Mouse (Mus musculus): ENCODE measurements at regions not wholly inside any gene's neighbourhood (a gene's known extent, or its start where the extent isn't known, plus 50 kb on each side); places are given as distances from the start of the nearest gene placed in this dataset.

DNA sequence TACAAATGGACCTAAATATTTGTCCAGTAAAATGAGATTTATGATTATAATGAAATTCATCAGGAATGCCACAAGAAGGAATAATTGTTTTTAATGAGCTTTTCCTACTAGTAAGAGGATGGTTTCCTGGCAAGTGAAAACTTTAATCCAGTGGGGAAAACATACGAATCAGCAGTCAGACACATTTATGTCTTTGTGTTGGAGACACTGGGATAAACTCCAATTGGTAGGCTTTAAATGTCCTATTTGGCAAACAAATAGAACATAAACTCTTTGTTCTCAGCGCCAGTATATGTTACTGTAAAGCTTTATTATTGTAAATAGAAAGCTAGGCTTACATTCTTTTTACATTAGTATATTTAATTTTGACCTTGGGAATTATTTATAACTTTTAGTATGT, 127.0 kb downstream of the Gm5447 start:
- Histone ChIP-seq H3K9ac (replicated peaks) (no peak overlapping the region), H3K27me3 (no peaks in the 10 kb centered on the region), H3K36me3 (no peaks in the 10 kb centered on the region), H3K4me3 (replicated peaks) (no peak overlapping the region), H3K4me1 (replicated peaks) (no peaks in the 10 kb centered on the region), H3K9me3 (no peaks in the 10 kb centered on the region), H3K4me2 (no peak overlapping the region), H3K27ac (no peak overlapping the region)
- no peak for ATAC-seq (ENCODE audit: insufficient number of reproducible peaks, insufficient read depth, low FRiP score, low TSS enrichment, low read depth)
- 68% methylated on average over 2 of the region's 2 CpGs for WGBS

- H3K4me3 ChIP-seq (replicated peaks) = no peak overlapping the region
- ATAC-seq (ENCODE audit: insufficient number of reproducible peaks, insufficient read depth, low FRiP score, low TSS enrichment, low read depth) = no peak
- H3K9me3 ChIP-seq = no peaks in the 10 kb centered on the region
- 81% methylated on average over 2 of the region's 2 CpGs for WGBS
- no peaks in the 10 kb centered on the region for H3K27me3 ChIP-seq
- no peak overlapping the region for H3K9ac ChIP-seq (replicated peaks)
- no peaks in the 10 kb centered on the region for H3K4me1 ChIP-seq (replicated peaks)
- H3K4me2 ChIP-seq = no peak overlapping the region
- H3K36me3 ChIP-seq = no peaks in the 10 kb centered on the region
- no peak overlapping the region for H3K27ac ChIP-seq
Measured at GRCm38 (mm10) chr13:31107434-31107833, 133.4 kb downstream of the Gm5447 start.

DNA sequence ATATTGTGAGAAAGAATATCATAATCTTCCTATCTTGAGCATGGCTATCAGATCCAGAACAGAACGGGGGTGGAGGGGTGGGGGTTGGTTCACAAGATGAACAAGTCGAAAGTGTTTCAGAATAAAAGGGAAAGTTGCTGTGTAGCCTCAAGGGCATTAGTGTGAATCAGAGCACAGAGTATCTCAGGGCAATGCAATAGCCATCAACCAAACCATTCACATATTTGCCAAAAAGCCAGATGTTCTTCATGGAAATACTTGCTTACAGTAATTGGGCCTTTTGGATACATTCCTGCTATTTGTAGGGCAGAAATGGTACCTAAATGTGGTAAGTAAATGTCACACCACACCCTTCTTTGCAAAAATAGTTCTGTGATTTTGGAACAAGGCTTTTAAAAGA, 135.2 kb downstream of the Gm5447 start:
- 85% methylated on average over 2 of the region's 2 CpGs for WGBS
- Histone ChIP-seq H3K4me3 (replicated peaks) (no peak overlapping the region), H3K9me3 (no peaks in the 10 kb centered on the region), H3K4me2 (no peak overlapping the region), H3K9ac (replicated peaks) (no peak overlapping the region), H3K27me3 (no peaks in the 10 kb centered on the region), H3K27ac (no peak overlapping the region), H3K4me1 (replicated peaks) (no peaks in the 10 kb centered on the region), H3K36me3 (no peaks in the 10 kb centered on the region)
- ATAC-seq (ENCODE audit: insufficient number of reproducible peaks, insufficient read depth, low FRiP score, low TSS enrichment, low read depth) = no peak

DNA sequence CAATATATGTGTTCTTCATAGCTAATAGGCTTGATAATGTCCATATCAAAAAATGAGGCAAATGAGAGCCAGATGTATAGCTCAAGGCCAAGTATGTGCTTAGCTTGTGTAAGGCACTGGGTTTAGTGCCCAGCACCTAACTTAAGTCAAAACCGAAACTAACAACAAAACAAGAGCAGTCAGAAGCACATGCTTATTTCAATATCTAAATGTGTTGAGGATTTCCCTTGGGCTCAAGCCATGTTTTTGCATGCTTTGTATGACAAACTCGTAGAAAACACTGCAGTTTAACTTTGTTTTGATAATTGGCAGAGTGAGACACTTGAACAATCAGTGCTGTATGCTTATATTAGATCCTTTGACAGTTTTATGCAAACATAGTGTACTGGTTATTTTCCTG, 148.7 kb downstream of the Gm5447 start:
- Histone ChIP-seq H3K27ac (no peak overlapping the region), H3K9me3 (no peaks in the 10 kb centered on the region), H3K27me3 (no peaks in the 10 kb centered on the region), H3K9ac (replicated peaks) (no peak overlapping the region), H3K36me3 (no peaks in the 10 kb centered on the region), H3K4me3 (replicated peaks) (no peak overlapping the region), H3K4me2 (no peak overlapping the region), H3K4me1 (replicated peaks) (no peaks in the 10 kb centered on the region)
- ATAC-seq (ENCODE audit: insufficient number of reproducible peaks, insufficient read depth, low FRiP score, low TSS enrichment, low read depth) = no peak
- 74% methylated on average over 2 of the region's 2 CpGs for WGBS

- 38% methylated on average over 4 of the region's 4 CpGs for WGBS
- no peak overlapping the region for H3K9ac ChIP-seq (replicated peaks)
- no peak for ATAC-seq (ENCODE audit: insufficient number of reproducible peaks, insufficient read depth, low FRiP score, low TSS enrichment, low read depth)
- no peaks in the 10 kb centered on the region for H3K36me3 ChIP-seq
- H3K9me3 ChIP-seq = no peaks in the 10 kb centered on the region
- no peaks in the 10 kb centered on the region for H3K4me1 ChIP-seq (replicated peaks)
- no peak overlapping the region for H3K27ac ChIP-seq
- H3K27me3 ChIP-seq = no peaks in the 10 kb centered on the region
- no peak overlapping the region for H3K4me3 ChIP-seq (replicated peaks)
- no peak overlapping the region for H3K4me2 ChIP-seq
Measured at GRCm38 (mm10) chr13:31124547-31125216, 150.7 kb downstream of the Gm5447 start.

- H3K4me1 ChIP-seq (replicated peaks) = no peaks in the 10 kb centered on the region
- H3K36me3 ChIP-seq = no peaks in the 10 kb centered on the region
- H3K9ac ChIP-seq (replicated peaks) = no peak overlapping the region
- H3K27me3 ChIP-seq = no peaks in the 10 kb centered on the region
- H3K4me2 ChIP-seq = no peak overlapping the region
- H3K9me3 ChIP-seq = no peaks in the 10 kb centered on the region
- H3K27ac ChIP-seq = no peak overlapping the region
- no peak for ATAC-seq (ENCODE audit: insufficient number of reproducible peaks, insufficient read depth, low FRiP score, low TSS enrichment, low read depth)
- WGBS = 86% methylated on average over 5 of the region's 5 CpGs
- no peak overlapping the region for H3K4me3 ChIP-seq (replicated peaks)
Measured at GRCm38 (mm10) chr13:31132501-31132900, 158.5 kb downstream of the Gm5447 start.

DNA sequence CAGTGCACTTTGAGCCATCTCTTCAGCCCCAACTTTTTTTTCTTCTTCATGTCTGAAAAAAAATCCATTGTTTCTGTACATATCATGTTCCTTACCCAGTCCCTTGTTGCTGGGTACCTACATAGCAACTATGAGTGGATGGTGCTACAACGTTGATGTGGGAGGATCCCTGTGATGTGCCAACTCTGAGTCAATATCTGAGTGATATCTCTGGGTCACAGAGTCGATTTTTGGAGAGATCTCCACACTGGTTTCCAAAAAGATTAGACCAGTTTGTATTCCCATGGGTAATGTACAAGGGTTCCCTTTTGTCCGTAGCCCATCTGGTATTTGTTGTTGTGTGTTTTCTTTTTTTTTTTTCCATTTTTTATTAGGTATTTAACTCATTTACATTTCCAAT, 165.7 kb downstream of the Gm5447 start:
- H3K4me2 ChIP-seq = no peak overlapping the region
- 83% methylated on average over 3 of the region's 3 CpGs for WGBS
- no peaks in the 10 kb centered on the region for H3K4me1 ChIP-seq (replicated peaks)
- H3K9me3 ChIP-seq = no peaks in the 10 kb centered on the region
- no peaks in the 10 kb centered on the region for H3K27me3 ChIP-seq
- no peak overlapping the region for H3K27ac ChIP-seq
- ATAC-seq (ENCODE audit: insufficient number of reproducible peaks, insufficient read depth, low FRiP score, low TSS enrichment, low read depth) = no peak
- no peak overlapping the region for H3K4me3 ChIP-seq (replicated peaks)
- no peak overlapping the region for H3K9ac ChIP-seq (replicated peaks)
- no peaks in the 10 kb centered on the region for H3K36me3 ChIP-seq

- H3K4me1 ChIP-seq (replicated peaks) = no peaks in the 10 kb centered on the region
- H3K27ac ChIP-seq = no peak overlapping the region
- no peaks in the 10 kb centered on the region for H3K27me3 ChIP-seq
- H3K36me3 ChIP-seq = no peaks in the 10 kb centered on the region
- no peak overlapping the region for H3K9ac ChIP-seq (replicated peaks)
- no peaks in the 10 kb centered on the region for H3K9me3 ChIP-seq
- ATAC-seq (ENCODE audit: insufficient number of reproducible peaks, insufficient read depth, low FRiP score, low TSS enrichment, low read depth) = no peak
- no peak overlapping the region for H3K4me2 ChIP-seq
- WGBS = 57% methylated on average over 1 of the region's 1 CpGs
- no peak overlapping the region for H3K4me3 ChIP-seq (replicated peaks)
Measured at GRCm38 (mm10) chr13:31147323-31147722, 173.3 kb downstream of the Gm5447 start.

- H3K36me3 ChIP-seq = no peaks in the 10 kb centered on the region
- H3K4me3 ChIP-seq (replicated peaks) = no peak overlapping the region
- H3K9me3 ChIP-seq = no peaks in the 10 kb centered on the region
- ATAC-seq (ENCODE audit: insufficient number of reproducible peaks, insufficient read depth, low FRiP score, low TSS enrichment, low read depth) = no peak
- H3K4me1 ChIP-seq (replicated peaks) = no peaks in the 10 kb centered on the region
- 34% methylated on average over 3 of the region's 3 CpGs for WGBS
- H3K27ac ChIP-seq = no peak overlapping the region
- no peak overlapping the region for H3K9ac ChIP-seq (replicated peaks)
- H3K4me2 ChIP-seq = no peak overlapping the region
- H3K27me3 ChIP-seq = no peaks in the 10 kb centered on the region
Measured at GRCm38 (mm10) chr13:31154066-31154465, 180.1 kb downstream of the Gm5447 start.

DNA sequence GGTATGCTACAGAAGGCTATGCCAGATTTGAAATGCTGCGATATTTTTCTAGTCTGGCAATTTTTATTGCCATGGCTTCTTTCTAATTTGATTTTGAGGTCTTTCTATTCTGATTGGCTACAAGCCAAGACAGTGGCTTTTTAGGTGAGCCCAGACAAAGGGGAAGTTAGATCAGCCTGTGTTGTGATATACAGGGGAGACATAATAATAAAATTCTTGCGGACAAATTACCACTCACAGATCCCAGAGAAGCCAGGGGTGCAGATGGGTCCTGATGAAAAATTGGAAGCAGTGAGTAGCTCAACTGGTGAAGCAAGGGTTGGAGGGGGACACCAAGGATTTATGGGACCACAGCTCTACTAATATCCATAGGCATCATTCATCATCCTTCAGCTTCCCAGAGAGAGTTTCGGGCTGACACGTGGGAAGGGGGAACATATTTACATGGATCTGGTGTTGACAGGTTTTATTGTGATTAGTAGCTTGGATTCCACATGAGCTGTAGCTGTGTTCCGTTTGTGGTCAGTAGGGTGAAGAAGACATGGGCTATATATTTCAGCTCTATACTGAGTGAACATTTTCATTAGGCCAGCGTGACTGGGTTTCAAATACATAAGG, 190.0 kb downstream of the Gm5447 start:
- Histone ChIP-seq H3K9ac (replicated peaks) (no peak overlapping the region), H3K4me2 (no peak overlapping the region), H3K9me3 (no peaks in the 10 kb centered on the region), H3K36me3 (no peaks in the 10 kb centered on the region), H3K4me1 (replicated peaks) (no peaks in the 10 kb centered on the region), H3K27ac (no peak overlapping the region), H3K4me3 (replicated peaks) (no peak overlapping the region), H3K27me3 (peaks cover 3% of the 10 kb centered on the region; the same call in 1 of the 2 replicates)
- WGBS = 68% methylated on average over 6 of the region's 6 CpGs
- ATAC-seq (ENCODE audit: insufficient number of reproducible peaks, insufficient read depth, low FRiP score, low TSS enrichment, low read depth) = no peak

- no peaks in the 10 kb centered on the region for H3K9me3 ChIP-seq
- 49% methylated on average over 5 of the region's 5 CpGs for WGBS
- H3K36me3 ChIP-seq = no peaks in the 10 kb centered on the region
- no peaks in the 10 kb centered on the region for H3K4me1 ChIP-seq (replicated peaks)
- no peak overlapping the region for H3K9ac ChIP-seq (replicated peaks)
- ATAC-seq (ENCODE audit: insufficient number of reproducible peaks, insufficient read depth, low FRiP score, low TSS enrichment, low read depth) = no peak
- no peak overlapping the region for H3K4me3 ChIP-seq (replicated peaks)
- H3K27me3 ChIP-seq = peaks cover 3% of the 10 kb centered on the region; the same call in 1 of the 2 replicates
- no peak overlapping the region for H3K4me2 ChIP-seq
- H3K27ac ChIP-seq = no peak overlapping the region
Measured at GRCm38 (mm10) chr13:31166286-31166685, 192.3 kb downstream of the Gm5447 start.

DNA sequence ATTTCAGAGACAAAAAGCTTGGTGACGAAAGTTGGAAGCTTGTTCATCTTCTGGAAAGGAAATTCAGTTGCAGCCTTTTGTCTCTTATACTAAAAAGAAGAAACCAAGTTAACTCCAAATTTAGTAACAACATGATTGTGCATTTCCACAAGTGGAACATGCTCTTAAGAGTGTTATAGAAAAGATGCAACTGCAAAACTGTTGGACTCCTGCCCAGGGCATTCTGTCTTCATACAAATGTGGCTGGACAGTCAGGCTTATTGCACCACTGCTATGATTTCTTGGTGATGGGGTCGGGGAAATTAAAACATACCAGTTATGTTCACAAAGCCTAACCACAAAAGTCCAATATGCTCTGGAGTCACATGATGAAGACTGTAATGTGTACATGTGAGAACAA, 194.8 kb downstream of the Gm5447 start:
- no peaks in the 10 kb centered on the region for H3K4me1 ChIP-seq (replicated peaks)
- WGBS = 84% methylated on average over 2 of the region's 2 CpGs
- H3K9me3 ChIP-seq = no peaks in the 10 kb centered on the region
- H3K4me3 ChIP-seq (replicated peaks) = no peak overlapping the region
- H3K27me3 ChIP-seq = peaks cover 3% of the 10 kb centered on the region; the same call in 1 of the 2 replicates
- no peak overlapping the region for H3K9ac ChIP-seq (replicated peaks)
- no peak for ATAC-seq (ENCODE audit: insufficient number of reproducible peaks, insufficient read depth, low FRiP score, low TSS enrichment, low read depth)
- no peaks in the 10 kb centered on the region for H3K36me3 ChIP-seq
- H3K27ac ChIP-seq = no peak overlapping the region
- H3K4me2 ChIP-seq = no peak overlapping the region
